Mouse (Mus musculus) C2C12 (cell line): ENCODE measurements at regions not wholly inside any gene's neighbourhood (a gene's known extent, or its start where the extent isn't known, plus 50 kb on each side); places are given as distances from the start of the nearest gene placed in this dataset.

Experiments used
- CTCF ChIP-seq: IDR thresholded peaks from one replicate; pipeline ENCODE4 v1.5.1; 2011; ENCODE audit not compliant: control insufficient read depth, insufficient read depth, insufficient read length
- USF1 ChIP-seq: IDR thresholded peaks from one replicate; pipeline ENCODE4 v1.6.1; 2011; ENCODE audit warnings: low read depth, mild to moderate bottlenecking, control low read depth, moderate library complexity

DNA sequence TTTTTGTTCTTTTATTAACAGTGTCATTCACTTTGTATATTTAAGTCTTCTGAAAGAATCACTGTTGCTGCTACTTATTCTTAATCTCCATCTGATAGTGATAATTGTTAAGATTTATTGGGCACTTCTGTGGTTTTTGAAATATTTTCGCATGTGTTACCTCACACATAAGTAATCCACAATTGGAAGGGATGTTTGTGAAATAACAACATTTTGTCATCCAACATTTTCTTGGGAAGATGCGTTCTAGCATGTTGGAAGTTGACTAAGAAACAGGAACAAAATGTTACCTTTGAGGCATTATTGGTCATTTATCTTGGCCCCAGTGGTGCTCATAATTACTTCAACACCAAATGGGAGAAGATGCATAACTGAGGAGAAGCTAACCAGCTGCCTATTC lies 323.4 kb upstream of the Btbd3 start:
- no peak for TF ChIP-seq CTCF
- TF ChIP-seq USF1, result no peak
